Mouse (Mus musculus) heart, postnatal 0 days (tissue): ENCODE results near the gene Ighmbp2.

Experiments
- CTCF ChIP-seq: IDR thresholded peaks from 2 replicates; pipeline ENCODE4 v1.5.1; 2016; ENCODE audit warnings: antibody characterized with exemption, control low read depth, low read depth
- EP300 ChIP-seq: IDR thresholded peaks from 2 replicates; pipeline ENCODE4 v1.6.1; 2016; ENCODE audit warnings: antibody characterized with exemption, low read depth

DNA sequence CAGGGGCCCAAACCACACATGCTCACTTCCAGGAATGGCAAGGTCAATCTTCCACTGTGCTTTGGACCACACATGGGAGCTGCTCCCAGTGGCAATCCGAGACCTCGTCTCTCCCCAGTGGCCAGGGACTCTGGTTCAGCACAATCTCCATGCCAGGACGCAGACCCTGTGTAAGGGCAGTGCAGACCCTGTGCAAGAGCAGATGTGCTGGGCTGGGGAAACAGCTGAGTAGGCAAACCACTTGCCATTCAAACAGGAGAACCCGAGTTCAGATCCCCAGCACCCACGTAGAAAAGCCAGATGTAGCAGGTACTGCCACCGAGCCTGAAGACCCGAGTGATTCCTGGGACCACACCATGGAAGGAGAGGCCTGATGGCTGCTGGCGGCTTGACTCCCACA, 22.8 kb downstream of the Ighmbp2 start:
- TF ChIP-seq EP300 (no peak), CTCF (no peak)
